Mouse (Mus musculus) lung, postnatal 0 days (tissue): ENCODE measurements at regions not wholly inside any gene's neighbourhood (a gene's known extent, or its start where the extent isn't known, plus 50 kb on each side); places are given as distances from the start of the nearest gene placed in this dataset.

ENCODE experiments used
- CTCF ChIP-seq: IDR thresholded peaks from 2 replicates; pipeline ENCODE4 v1.5.1; 2016; ENCODE audit warnings: antibody characterized with exemption, mild to moderate bottlenecking
- EP300 ChIP-seq: IDR thresholded peaks from 2 replicates; pipeline ENCODE4 v1.6.1; 2016; ENCODE audit warnings: antibody characterized with exemption, mild to moderate bottlenecking, control low read depth

- TF ChIP-seq CTCF (no peak), EP300 (0 out of 2 replicates have a peak, but pooled peaks have one; percentile 24)
Observed at GRCm38 (mm10) chr8:54351123-54351522, 178.3 kb upstream of the Asb5 start.
